ENCODE assay signal across 8 mouse cellular contexts in the genomic region with DNA sequence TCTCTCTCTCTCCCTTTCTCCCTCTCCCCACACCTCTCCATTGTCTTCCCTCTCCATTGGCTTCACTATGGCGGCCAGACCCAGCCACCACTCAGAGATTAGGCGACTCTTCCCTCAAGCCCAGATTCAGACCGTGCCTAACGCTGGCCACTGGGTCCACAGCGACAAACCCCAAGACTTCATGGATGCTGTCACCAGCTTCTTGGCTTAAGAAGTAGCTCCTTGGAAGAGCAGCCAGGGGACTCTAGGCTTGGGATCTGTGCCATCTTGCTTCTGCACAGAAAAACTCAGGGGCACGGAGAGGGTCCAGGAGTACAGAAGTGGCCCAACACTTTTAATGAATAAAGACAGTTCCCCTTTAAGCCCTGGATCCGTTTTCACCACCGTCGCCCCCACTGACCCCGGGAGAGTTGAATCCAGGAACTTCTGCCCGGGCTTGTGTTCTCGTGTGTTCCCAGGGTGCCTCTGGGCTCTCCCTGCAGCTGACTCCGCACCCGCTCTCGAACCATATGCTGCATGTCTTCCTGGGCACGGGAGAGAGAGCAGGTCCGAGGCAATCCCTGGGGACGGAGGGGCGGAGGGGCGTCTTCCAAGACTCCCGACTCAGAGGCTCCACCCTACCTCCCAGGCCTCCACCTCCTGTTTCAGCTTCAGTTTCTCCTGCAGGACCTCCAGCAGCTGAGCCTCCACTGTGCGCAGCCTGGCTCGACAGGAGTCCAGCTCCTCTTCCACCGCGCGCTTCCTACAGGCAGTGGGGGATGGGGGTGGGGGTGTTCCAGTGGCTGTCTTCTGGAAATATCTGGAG. TPM values are rescaled to one million over a fixed set of nuclear protein-coding genes. Genes with fewer than 3 reads are reported as not detected.
DNase-seq lines count a peak whose midpoint lies in the region; ATAC-seq and TF ChIP-seq lines count a peak whose summit lies in the region.

No protein-coding gene starts in this region.

- H3K9ac ChIP-seq in kidney, embryonic 16.5 days (replicated peaks; ENCODE audit: low read length) = peak overlapping the region; percentile 59
- H3K9ac ChIP-seq in embryonic facial prominence, embryonic 13.5 days = peak overlapping the region; percentile 56
- H3K9ac ChIP-seq in intestine, embryonic 16.5 days (ENCODE audit: low read depth, low read length) = peak overlapping the region; percentile 80

- no peaks in the 10 kb centered on the region for H3K36me3 ChIP-seq in kidney, embryonic 16.5 days (ENCODE audit: insufficient read depth, low read length)
- 0 out of 2 replicates have a peak, but pooled peaks cover 7% of the 10 kb centered on the region for H3K36me3 ChIP-seq in embryonic facial prominence, embryonic 13.5 days
- H3K36me3 ChIP-seq in intestine, embryonic 16.5 days (ENCODE audit: control insufficient read depth, insufficient read depth, low read length) = peaks cover 3% of the 10 kb centered on the region; the same call in 1 of the 2 replicates
- H3K36me3 ChIP-seq in thymus, adult 2 months (ENCODE audit: control insufficient read depth, insufficient read depth, low read length) = no peaks in the 10 kb centered on the region

- no peaks in the 10 kb centered on the region for H3K27me3 ChIP-seq in kidney, embryonic 16.5 days (ENCODE audit: insufficient read depth, low read length)
- H3K27me3 ChIP-seq in embryonic facial prominence, embryonic 13.5 days = no peaks in the 10 kb centered on the region
- H3K27me3 ChIP-seq in intestine, embryonic 16.5 days (replicated peaks; ENCODE audit: control insufficient read depth, insufficient read depth, low read length) = no peaks in the 10 kb centered on the region
- H3K27me3 ChIP-seq in thymus, adult 2 months (ENCODE audit: control insufficient read depth, insufficient read depth, low read length) = no peaks in the 10 kb centered on the region

- TF ChIP-seq POLR2A in thymus, adult 2 months (IDR thresholded peaks at IDR 0.05; ENCODE audit: control insufficient read depth, extremely low read depth, insufficient read depth, low read length, poor library complexity) = no peak

- H3K4me1 ChIP-seq in kidney, embryonic 16.5 days (ENCODE audit: insufficient read depth, low read length) = peaks cover 34% of the 10 kb centered on the region
- H3K4me1 ChIP-seq in embryonic facial prominence, embryonic 13.5 days = peaks cover 36% of the 10 kb centered on the region
- H3K4me1 ChIP-seq in intestine, embryonic 16.5 days (ENCODE audit: control insufficient read depth, insufficient read depth, low read length) = peaks cover 34% of the 10 kb centered on the region
- H3K4me1 ChIP-seq in thymus, adult 2 months (replicated peaks; ENCODE audit: control insufficient read depth, insufficient read depth, low read length) = peaks cover 12% of the 10 kb centered on the region

- H3K4me3 ChIP-seq in kidney, embryonic 16.5 days (ENCODE audit: low read length) = peak overlapping the region; percentile 40
- peak overlapping the region; percentile 23 for H3K4me3 ChIP-seq in embryonic facial prominence, embryonic 13.5 days
- peak overlapping the region; percentile 42 for H3K4me3 ChIP-seq in intestine, embryonic 16.5 days (ENCODE audit: low read length)
- H3K4me3 ChIP-seq in thymus, adult 2 months (ENCODE audit: control insufficient read depth, insufficient read depth, low read length) = no peak overlapping the region

- H3K4me2 ChIP-seq in kidney, embryonic 16.5 days (replicated peaks; ENCODE audit: low read depth, low read length) = peak overlapping the region; percentile 54
- H3K4me2 ChIP-seq in embryonic facial prominence, embryonic 13.5 days = peak overlapping the region; percentile 50
- peak overlapping the region; percentile 50 for H3K4me2 ChIP-seq in intestine, embryonic 16.5 days (ENCODE audit: low read depth, low read length)

- H3K9me3 ChIP-seq in kidney, embryonic 16.5 days (ENCODE audit: low read length) = no peaks in the 10 kb centered on the region
- no peaks in the 10 kb centered on the region for H3K9me3 ChIP-seq in embryonic facial prominence, embryonic 13.5 days
- no peaks in the 10 kb centered on the region for H3K9me3 ChIP-seq in intestine, embryonic 16.5 days (ENCODE audit: control insufficient read depth, low read length)

- no peak for DNase-seq in kidney, postnatal 14 days
- DNase-seq in neural tube, embryonic 10.5 days (ENCODE audit: extremely low spot score, low spot score) = peak; percentile 41
- no peak for DNase-seq in layer of hippocampus, postnatal 36 days
- no peak for DNase-seq in thymus, adult 2 months
- no peak for DNase-seq in frontal cortex, adult 2 months (ENCODE audit: extremely low spot score in 1 of 2, low spot score in 1 of 2)

- WGBS in kidney, embryonic 16.5 days = 22% methylated on average over 26 of the region's 26 CpGs
- 22% methylated on average over 26 of the region's 26 CpGs for WGBS in embryonic facial prominence, embryonic 13.5 days
- WGBS in intestine, embryonic 16.5 days = 30% methylated on average over 26 of the region's 26 CpGs
- 91% methylated on average over 26 of the region's 26 CpGs for WGBS in thymus, adult 2 months

- ATAC-seq in kidney, embryonic 16.5 days (ENCODE audit: low FRiP score, low TSS enrichment) = no peak
- ATAC-seq in embryonic facial prominence, embryonic 13.5 days (ENCODE audit: insufficient number of reproducible peaks, insufficient read depth, low FRiP score, low TSS enrichment, low read depth) = no peak
- ATAC-seq in intestine, embryonic 16.5 days = no peak

- peak overlapping the region; percentile 76 for H3K27ac ChIP-seq in kidney, embryonic 16.5 days (ENCODE audit: low read length)
- no peak overlapping the region for H3K27ac ChIP-seq in embryonic facial prominence, embryonic 13.5 days
- peak overlapping the region; percentile 94 for H3K27ac ChIP-seq in intestine, embryonic 16.5 days (ENCODE audit: low read length)
- H3K27ac ChIP-seq in thymus, adult 2 months (ENCODE audit: control insufficient read depth, insufficient read depth, low read length) = no peak overlapping the region

- no peak for TF ChIP-seq CTCF in thymus, adult 2 months (IDR thresholded peaks at IDR 0.05; ENCODE audit: borderline replicate concordance, control insufficient read depth, extremely low read depth, insufficient read depth, low read length, poor library complexity)

RNA-seq across cellular contexts. Expression of gene Abhd11, which starts 3.1 kb away (rescaled TPM):
- 81.1 and 81.9 TPM in 2 replicates for polyA plus RNA-seq in kidney, embryonic 16.5 days (2015; fragmentation: Nextera tagmentation; extraction: Ambion mirVana)
- 57.4 and 59.4 TPM in 2 replicates for polyA plus RNA-seq in embryonic facial prominence, embryonic 13.5 days (2015; fragmentation: Nextera tagmentation; extraction: Ambion mirVana)
- polyA plus RNA-seq in intestine, embryonic 16.5 days (2015; fragmentation: Nextera tagmentation; extraction: Ambion mirVana) = 102 and 106 TPM in 2 replicates
- 10 to 100 TPM; 27.7 to 33.1 TPM for total RNA-seq in layer of hippocampus, postnatal 36 days (2021)
- polyA plus RNA-seq in thymus, adult 2 months (2012; rRNA removed) = 71.7 and 84.8 TPM in 2 replicates
- 68.4 and 80.5 TPM in 2 replicates for polyA plus RNA-seq in frontal cortex, adult 2 months (2012; rRNA removed)

RNA-seq across cellular contexts. Expression of gene Stx1a, which starts 11.3 kb away (rescaled TPM):
- 13.4 and 13.5 TPM in 2 replicates for polyA plus RNA-seq in kidney, embryonic 16.5 days (2015; fragmentation: Nextera tagmentation; extraction: Ambion mirVana)
- polyA plus RNA-seq in embryonic facial prominence, embryonic 13.5 days (2015; fragmentation: Nextera tagmentation; extraction: Ambion mirVana) = 12.9 and 21.7 TPM in 2 replicates
- polyA plus RNA-seq in intestine, embryonic 16.5 days (2015; fragmentation: Nextera tagmentation; extraction: Ambion mirVana) = 11.9 and 13.4 TPM in 2 replicates
- 10 to 100 TPM; 96.3 to 96.4 TPM for total RNA-seq in layer of hippocampus, postnatal 36 days (2021)
- 20.3 and 23.7 TPM in 2 replicates for polyA plus RNA-seq in thymus, adult 2 months (2012; rRNA removed)
- 345 and 362 TPM in 2 replicates for polyA plus RNA-seq in frontal cortex, adult 2 months (2012; rRNA removed)

RNA-seq across cellular contexts. Expression of gene Cldn3, which starts 26.0 kb away (rescaled TPM):
- 67.7 and 69.2 TPM in 2 replicates for polyA plus RNA-seq in kidney, embryonic 16.5 days (2015; fragmentation: Nextera tagmentation; extraction: Ambion mirVana)
- polyA plus RNA-seq in embryonic facial prominence, embryonic 13.5 days (2015; fragmentation: Nextera tagmentation; extraction: Ambion mirVana) = 14.8 and 26.4 TPM in 2 replicates
- polyA plus RNA-seq in intestine, embryonic 16.5 days (2015; fragmentation: Nextera tagmentation; extraction: Ambion mirVana) = 187 and 217 TPM in 2 replicates
- total RNA-seq in layer of hippocampus, postnatal 36 days (2021) = under 1 TPM; 0.61 to 0.92 TPM
- 14.7 and 15.0 TPM in 2 replicates for polyA plus RNA-seq in thymus, adult 2 months (2012; rRNA removed)
- polyA plus RNA-seq in frontal cortex, adult 2 months (2012; rRNA removed) = 0.34 and 1.1 TPM in 2 replicates

RNA-seq across cellular contexts. Expression of gene Dnajc30, which starts 52.0 kb away (rescaled TPM):
- polyA plus RNA-seq in kidney, embryonic 16.5 days (2015; fragmentation: Nextera tagmentation; extraction: Ambion mirVana) = 33.3 and 38.7 TPM in 2 replicates
- 35.2 and 38.8 TPM in 2 replicates for polyA plus RNA-seq in embryonic facial prominence, embryonic 13.5 days (2015; fragmentation: Nextera tagmentation; extraction: Ambion mirVana)
- polyA plus RNA-seq in intestine, embryonic 16.5 days (2015; fragmentation: Nextera tagmentation; extraction: Ambion mirVana) = 33.9 and 39.2 TPM in 2 replicates
- 10 to 100 TPM; 38.3 to 38.4 TPM for total RNA-seq in layer of hippocampus, postnatal 36 days (2021)
- polyA plus RNA-seq in thymus, adult 2 months (2012; rRNA removed) = 26.8 and 35.1 TPM in 2 replicates
- 49.4 and 55.7 TPM in 2 replicates for polyA plus RNA-seq in frontal cortex, adult 2 months (2012; rRNA removed)

RNA-seq across cellular contexts. Expression of gene Bud23, which starts 52.7 kb away (rescaled TPM):
- 134 and 139 TPM in 2 replicates for polyA plus RNA-seq in kidney, embryonic 16.5 days (2015; fragmentation: Nextera tagmentation; extraction: Ambion mirVana)
- 132 and 147 TPM in 2 replicates for polyA plus RNA-seq in embryonic facial prominence, embryonic 13.5 days (2015; fragmentation: Nextera tagmentation; extraction: Ambion mirVana)
- polyA plus RNA-seq in intestine, embryonic 16.5 days (2015; fragmentation: Nextera tagmentation; extraction: Ambion mirVana) = 84.6 and 109 TPM in 2 replicates
- total RNA-seq in layer of hippocampus, postnatal 36 days (2021) = 10 to 100 TPM; 49.4 to 60.1 TPM
- polyA plus RNA-seq in thymus, adult 2 months (2012; rRNA removed) = 116 and 125 TPM in 2 replicates
- polyA plus RNA-seq in frontal cortex, adult 2 months (2012; rRNA removed) = 75.7 and 79.1 TPM in 2 replicates

Comparison
In these comparisons a context has a peak if more than half of its experiments do, and no peak if none do; other contexts are left out.
1. H3K27ac ChIP-seq: peak in kidney, embryonic 16.5 days (single experiment) and intestine, embryonic 16.5 days (single experiment); none in embryonic facial prominence, embryonic 13.5 days (single experiment) and thymus, adult 2 months (single experiment).
2. RNA of gene Stx1a, which starts 11.3 kb away (polyA plus RNA-seq): 345 to 362 TPM in frontal cortex, adult 2 months; 20.3 to 23.7 TPM in thymus, adult 2 months, 13.4 to 13.5 TPM in kidney, embryonic 16.5 days, 11.9 to 13.4 TPM in intestine, embryonic 16.5 days and 12.9 to 21.7 TPM in embryonic facial prominence, embryonic 13.5 days; every median in the first group is over 10 times any median in the second.
3. Peak in every context shown above with its lines, with median percentiles within 50 percentile points of each other: H3K4me2 ChIP-seq and H3K9ac ChIP-seq.